Mouse (Mus musculus) heart, embryonic 14.5 days (tissue): ENCODE data around the gene Relch. TPM values are rescaled to one million over a fixed set of nuclear protein-coding genes. Genes with fewer than 3 reads are reported as not detected.
"Not testable (repeated sequence)": the region's sequence is repeated elsewhere in the genome, so short reads cannot be mapped to it uniquely, and the experiment has no call there.

Experiments
- ATAC-seq: fragments of 200-750 bp; cut with Nextera tagmentation; 2 replicates; pipeline ENCODE4 v1.8.0; 2017; ENCODE audit warnings: low read depth, moderate TSS enrichment; ENCODE audit not compliant: insufficient number of reproducible peaks, insufficient read depth, low FRiP score
- H3K27ac ChIP-seq, 2 experiments: fragments of 200-500 bp in 1 of 2; fragments of 300-500 bp in 1 of 2; sonication (generic) in 1 of 2; replicated peaks in 1 of 2; 2 replicates each; pipeline ENCODE4 v1.5.1; 2012 to 2014; ENCODE audit warnings: low read depth in 2 of 2, low read length in 2 of 2, control low read depth in 1 of 2, mild to moderate bottlenecking in 1 of 2, mixed read lengths in 1 of 2; ENCODE audit not compliant: control insufficient read depth in 1 of 2, insufficient read depth in 1 of 2
- H3K27me3 ChIP-seq: fragments of 300-500 bp; sonication (generic); 2 replicates; pipeline ENCODE4 v1.6.1; 2014; ENCODE audit warnings: mild to moderate bottlenecking, low read length, control low read depth; ENCODE audit not compliant: control insufficient read depth, insufficient read depth
- H3K36me3 ChIP-seq: fragments of 300-500 bp; sonication (generic); 2 replicates; pipeline ENCODE4 v1.6.1; 2014; ENCODE audit warnings: mild to moderate bottlenecking, control low read depth, low read length, mixed read lengths; ENCODE audit not compliant: control insufficient read depth, insufficient read depth
- H3K4me1 ChIP-seq, 2 experiments: fragments of 200-500 bp in 1 of 2; fragments of 300-500 bp in 1 of 2; sonication (generic) in 1 of 2; 2 replicates each; pipeline ENCODE4 v1.6.1; 2012 to 2014; ENCODE audit warnings: low read length in 2 of 2, control low read depth in 1 of 2, mixed read lengths in 1 of 2; ENCODE audit not compliant: control insufficient read depth in 2 of 2, insufficient read depth in 2 of 2
- H3K4me2 ChIP-seq: fragments of 300-500 bp; sonication (generic); 2 replicates; pipeline ENCODE4 v1.6.1; 2014; ENCODE audit warnings: mild to moderate bottlenecking, low read length
- H3K4me3 ChIP-seq, 2 experiments: fragments of 200-500 bp in 1 of 2; fragments of 300-500 bp in 1 of 2; sonication (generic) in 1 of 2; 2 replicates each; pipeline ENCODE4 v1.5.1; 2012 to 2014; ENCODE audit warnings: low read length in 2 of 2, mild to moderate bottlenecking in 2 of 2, control low read depth in 1 of 2, low read depth in 1 of 2, moderate library complexity in 1 of 2; ENCODE audit not compliant: control insufficient read depth in 1 of 2, insufficient read depth in 1 of 2
- H3K9ac ChIP-seq: fragments of 300-500 bp; sonication (generic); 2 replicates; pipeline ENCODE4 v1.6.1; 2014; ENCODE audit warnings: mild to moderate bottlenecking, low read length
- H3K9me3 ChIP-seq: fragments of 300-500 bp; sonication (generic); 2 replicates; pipeline ENCODE4 v1.6.1; 2016; ENCODE audit warnings: low read length, control low read depth; ENCODE audit not compliant: control insufficient read depth
- WGBS: fragments of 180-500 bp; shearing (Covaris S2); extraction: QIAGEN DNeasy Blood & Tissue Kit; methylation state at CpG from one replicate; pipeline ENCODE4 v1.1.7; 2014; 5-methylcytosine and 5-hydroxymethylcytosine counted together
- polyA plus RNA-seq: library from polyadenylated mRNA; unstranded; fragments of >200 nt; fragmentation: Nextera tagmentation; extraction: Ambion mirVana; gene quantifications from 2 replicates; pipeline ENCODE4 v1.2.1, GENCODE M21; 2014

Gene Relch
- polyA plus RNA-seq, 1 experiment from 2014 or later, result 20.8 TPM

DNA sequence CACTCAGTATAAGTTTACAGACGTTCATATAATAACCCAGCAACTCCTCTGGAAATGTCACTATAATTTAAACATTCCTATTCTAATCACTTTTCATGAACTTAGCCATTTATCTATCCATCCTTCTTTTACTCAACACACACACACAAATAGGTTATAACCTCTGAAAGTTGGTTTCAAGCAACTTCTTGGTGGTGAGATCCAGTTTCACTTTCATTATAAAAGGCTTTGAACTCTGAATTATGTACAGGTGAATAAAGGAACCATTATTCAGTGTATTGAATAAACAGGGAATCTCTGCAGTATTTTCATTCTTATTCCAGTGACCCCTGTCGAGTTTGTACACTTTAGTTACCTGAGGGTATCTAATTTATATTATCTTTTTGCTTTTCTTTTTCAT, 45.8 kb downstream of the Relch start:
- 81% methylated on average over 2 of the region's 2 CpGs for WGBS

DNA sequence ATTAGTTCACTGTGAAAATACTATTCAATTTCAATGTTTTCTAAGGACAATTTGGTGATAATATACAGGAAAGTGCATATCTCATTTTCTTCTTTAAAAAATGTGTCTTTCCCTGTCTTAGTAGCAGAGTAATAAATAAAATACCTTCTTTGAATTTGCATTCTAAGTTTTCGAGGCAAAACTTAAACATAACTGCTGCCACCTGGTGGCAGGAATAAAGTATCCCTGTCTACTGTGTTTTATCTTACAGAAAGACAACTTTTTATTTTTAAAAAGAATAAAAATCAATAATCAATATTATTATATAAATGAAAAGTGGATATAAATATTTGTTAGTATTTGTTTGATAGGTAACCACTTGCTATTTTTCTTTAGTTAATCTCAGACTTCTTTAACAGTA, 47.6 kb downstream of the Relch start:
- no peaks in the 10 kb centered on the region for H3K27me3 ChIP-seq
- H3K4me3 ChIP-seq, result no peak overlapping the region
- 55% methylated on average over 1 of the region's 1 CpGs for WGBS
- no peak overlapping the region for H3K9ac ChIP-seq
- peaks cover 47% of the 10 kb centered on the region for H3K36me3 ChIP-seq
- no peaks in the 10 kb centered on the region for H3K4me1 ChIP-seq
- ATAC-seq, result no peak
- no peaks in the 10 kb centered on the region for H3K9me3 ChIP-seq
- H3K27ac ChIP-seq, result no peak overlapping the region
- H3K4me2 ChIP-seq, result no peak overlapping the region

More for the DNA sequence above, 45.8 kb downstream of the Relch start:
- H3K36me3 ChIP-seq, result peaks cover 40% of the 10 kb centered on the region
- H3K9ac ChIP-seq, result no peak overlapping the region
- H3K4me1 ChIP-seq, result no peaks in the 10 kb centered on the region
- no peaks in the 10 kb centered on the region for H3K27me3 ChIP-seq
- no peak for ATAC-seq
- no peaks in the 10 kb centered on the region for H3K9me3 ChIP-seq
- no peak overlapping the region for H3K27ac ChIP-seq
- no peak overlapping the region for H3K4me2 ChIP-seq
- H3K4me3 ChIP-seq, result no peak overlapping the region

DNA sequence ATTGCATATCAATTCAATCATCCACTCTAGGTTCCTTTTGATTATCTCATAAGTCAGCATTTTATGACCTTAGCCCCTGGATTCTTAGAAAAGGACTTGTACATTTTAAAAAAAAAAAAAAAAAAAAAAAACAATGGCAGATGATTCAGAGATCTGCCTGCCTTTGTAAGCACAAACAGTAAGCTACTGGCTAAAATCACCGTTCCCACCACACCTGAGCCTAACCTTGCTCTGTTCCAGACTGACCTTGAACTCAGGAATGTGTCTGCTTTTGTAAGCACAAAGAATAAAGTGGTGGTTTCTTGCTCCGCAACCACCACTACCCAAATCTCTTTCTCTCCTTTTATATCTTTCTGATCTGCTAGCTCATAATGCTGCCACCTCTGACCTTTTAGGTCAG, 49.2 kb downstream of the Relch start:
- no peak overlapping the region for H3K27ac ChIP-seq
- H3K27me3 ChIP-seq, result no peaks in the 10 kb centered on the region
- no peaks in the 10 kb centered on the region for H3K9me3 ChIP-seq
- no peak overlapping the region for H3K9ac ChIP-seq
- ATAC-seq, result no peak
- H3K36me3 ChIP-seq, result peaks cover 52% of the 10 kb centered on the region
- no peaks in the 10 kb centered on the region for H3K4me1 ChIP-seq
- no peak overlapping the region for H3K4me2 ChIP-seq
- no peak overlapping the region for H3K4me3 ChIP-seq
- WGBS, result 85% methylated on average over 2 of the region's 2 CpGs

GRCm38 (mm10) chr1:105718358-105718757, 54.7 kb downstream of the Relch start:
- no peak overlapping the region for H3K9ac ChIP-seq
- no peaks in the 10 kb centered on the region for H3K27me3 ChIP-seq
- no peak overlapping the region for H3K27ac ChIP-seq
- H3K4me3 ChIP-seq, result no peak overlapping the region
- ATAC-seq, result no peak
- 100% methylated on average over 1 of the region's 1 CpGs for WGBS
- peaks cover 66% of the 10 kb centered on the region for H3K36me3 ChIP-seq
- no peak overlapping the region for H3K4me2 ChIP-seq
- no peaks in the 10 kb centered on the region for H3K4me1 ChIP-seq
- no peaks in the 10 kb centered on the region for H3K9me3 ChIP-seq

GRCm38 (mm10) chr1:105729246-105729645, 65.6 kb downstream of the Relch start:
- ATAC-seq, H3K4me3 ChIP-seq, H3K4me2 ChIP-seq, H3K9ac ChIP-seq, H3K9me3 ChIP-seq, H3K27ac ChIP-seq, H3K27me3 ChIP-seq, H3K4me1 ChIP-seq: not testable (repeated sequence)
- peaks cover 40% of the 10 kb centered on the region for H3K36me3 ChIP-seq
- WGBS, result 92% methylated on average over 13 of the region's 13 CpGs

GRCm38 (mm10) chr1:105735318-105735717, 71.7 kb downstream of the Relch start:
- 74% methylated on average over 3 of the region's 3 CpGs for WGBS
- no peaks in the 10 kb centered on the region for H3K9me3 ChIP-seq
- H3K27me3 ChIP-seq, result no peaks in the 10 kb centered on the region
- no peaks in the 10 kb centered on the region for H3K4me1 ChIP-seq
- no peak for ATAC-seq
- H3K4me3 ChIP-seq, result no peak overlapping the region
- no peak overlapping the region for H3K27ac ChIP-seq
- H3K4me2 ChIP-seq, result no peak overlapping the region
- H3K36me3 ChIP-seq, result peaks cover 37% of the 10 kb centered on the region
- no peak overlapping the region for H3K9ac ChIP-seq

DNA sequence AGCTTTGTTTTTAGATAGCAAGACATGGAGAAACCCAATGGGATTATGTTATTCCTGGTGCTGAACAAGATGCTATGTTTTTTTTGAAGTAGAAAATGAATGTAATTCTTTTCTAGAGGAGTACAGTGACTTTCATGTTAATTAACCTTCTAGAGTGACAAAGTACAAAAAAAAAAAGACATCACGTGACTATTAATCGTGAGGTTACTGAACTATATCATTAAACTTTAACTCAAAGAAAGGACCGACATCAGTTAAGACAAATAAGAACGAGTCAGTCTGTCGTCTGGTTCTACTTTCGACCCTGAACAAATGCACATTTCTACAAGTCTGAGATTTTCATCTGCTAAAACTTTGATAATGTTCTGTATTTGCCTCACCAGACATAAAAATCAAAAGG, 74.7 kb downstream of the Relch start:
- H3K27me3 ChIP-seq, result no peaks in the 10 kb centered on the region
- no peak overlapping the region for H3K27ac ChIP-seq
- H3K9ac ChIP-seq, result no peak overlapping the region
- no peak overlapping the region for H3K4me3 ChIP-seq
- no peak overlapping the region for H3K4me2 ChIP-seq
- 91% methylated on average over 6 of the region's 6 CpGs for WGBS
- H3K36me3 ChIP-seq, result peaks cover 49% of the 10 kb centered on the region
- H3K9me3 ChIP-seq, result no peaks in the 10 kb centered on the region
- ATAC-seq, result no peak
- no peaks in the 10 kb centered on the region for H3K4me1 ChIP-seq

DNA sequence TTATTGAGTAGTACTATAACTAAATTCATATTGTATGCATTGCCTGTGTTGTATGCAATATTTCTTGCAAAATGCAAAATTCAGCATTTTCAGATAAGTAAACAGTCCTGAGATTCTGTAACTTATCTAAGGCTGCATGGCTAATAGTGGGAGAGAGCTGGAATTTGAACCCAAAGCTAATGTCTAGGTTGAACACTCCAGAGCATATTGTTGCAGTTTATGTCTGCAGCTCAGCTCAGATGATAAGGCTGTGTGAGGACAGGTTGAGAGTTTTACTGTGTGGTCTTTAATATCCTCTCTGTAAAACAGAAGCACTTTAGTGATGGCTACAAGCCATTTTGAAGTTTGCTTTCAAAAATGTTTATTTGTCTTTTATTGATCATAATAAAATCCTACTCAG, 75.8 kb downstream of the Relch start:
- no peak for ATAC-seq
- Histone ChIP-seq H3K9me3 (no peaks in the 10 kb centered on the region), H3K27me3 (no peaks in the 10 kb centered on the region), H3K27ac (no peak overlapping the region), H3K36me3 (peaks cover 55% of the 10 kb centered on the region), H3K4me3 (no peak overlapping the region), H3K9ac (no peak overlapping the region), H3K4me1 (no peaks in the 10 kb centered on the region), H3K4me2 (no peak overlapping the region)
